Mouse (Mus musculus) gastrocnemius, adult 2 months (tissue): ENCODE data around the gene Gm4869. TPM values are rescaled to one million over a fixed set of nuclear protein-coding genes. Genes with fewer than 3 reads are reported as not detected.

Experiments
- DNase-seq: peaks from one replicate; pipeline ENCODE4 v3.0.0; 2022
- H3K27ac ChIP-seq: fragments of 200-600 bp; 2 replicates; pipeline ENCODE4 v1.8.1; 2022; ENCODE audit warnings: mild to moderate bottlenecking
- H3K4me3 ChIP-seq: fragments of 200-600 bp; 2 replicates; pipeline ENCODE4 v1.8.1; 2022; ENCODE audit warnings: mild to moderate bottlenecking, moderate library complexity
- CTCF ChIP-seq: fragments of 200-600 bp; IDR thresholded peaks from 2 replicates; pipeline ENCODE4 v1.8.1; 2022; ENCODE audit warnings: antibody characterized with exemption, mild to moderate bottlenecking, moderate library complexity
- intact Hi-C: fragments of 180-260 bp; cut with DNase I; formaldehyde crosslinking; loops from one replicate; pipeline ENCODE4 v1.15.1; 2025
- long read RNA-seq, 2 experiments: library from polyadenylated mRNA; stranded (forward); transcript quantifications; one replicate each; pipeline ENCODE4 v2.0.0; 2021
- total RNA-seq, 2 experiments: library from RNA; stranded (reverse); gene quantifications; 2 replicates each; pipeline ENCODE4 v1.2.3; 2021

The Gm4869 gene
- not detected for total RNA-seq
- long read RNA-seq, experiment 1: 0 reads
- long read RNA-seq, experiment 2: 0 reads

- peak; percentile 40 for DNase-seq
- no peak for TF ChIP-seq CTCF
- intact Hi-C loops: no loop called here
- no peak within 1 kb of the TSS for H3K4me3 ChIP-seq
- H3K27ac ChIP-seq: peak within 1 kb of the TSS; percentile 38
Observed at GRCm38 (mm10) chr5:140445345-140445744, at the start of gene Gm4869. Gm4869 (plus strand) TSS chr5:140445645.

GRCm38 (mm10) chr5:140396166-140396940, 49.1 kb upstream of the Gm4869 start:
- intact Hi-C loops: no loop called here
- H3K4me3 ChIP-seq: no peak overlapping the region
- H3K27ac ChIP-seq: no peak overlapping the region
- TF ChIP-seq CTCF: peak; percentile 42
- DNase-seq: peak; percentile 34

GRCm38 (mm10) chr5:140402640-140403270, 42.7 kb upstream of the Gm4869 start:
- no peak for DNase-seq
- intact Hi-C loops: no loop called here
- H3K4me3 ChIP-seq: no peak overlapping the region
- TF ChIP-seq CTCF: no peak
- no peak overlapping the region for H3K27ac ChIP-seq

GRCm38 (mm10) chr5:140405126-140405525, 40.3 kb upstream of the Gm4869 start:
- Histone ChIP-seq H3K27ac (no peak overlapping the region), H3K4me3 (no peak overlapping the region)
- DNase-seq: no peak
- intact Hi-C loops: no loop called here
- no peak for TF ChIP-seq CTCF

GRCm38 (mm10) chr5:140406666-140407065, 38.8 kb upstream of the Gm4869 start:
- no peak for TF ChIP-seq CTCF
- intact Hi-C loops: no loop called here

GRCm38 (mm10) chr5:140408801-140409200, 36.6 kb upstream of the Gm4869 start:
- intact Hi-C loops: no loop called here
- no peak for DNase-seq
- Histone ChIP-seq H3K4me3 (no peak overlapping the region), H3K27ac (no peak overlapping the region)
- TF ChIP-seq CTCF: no peak

More at GRCm38 (mm10) chr5:140406666-140407065, 38.8 kb upstream of the Gm4869 start:
- H3K27ac ChIP-seq: no peak overlapping the region
- H3K4me3 ChIP-seq: no peak overlapping the region
- DNase-seq: no peak

- peak; percentile 71 for DNase-seq
- intact Hi-C loops: loop anchor here (10.0 kb wide), 1 partner anchor 577 kb away; no protein-coding TSS in a partner anchor
- TF ChIP-seq CTCF: peak; percentile 68
Observed at GRCm38 (mm10) chr5:140411339-140411738, 34.1 kb upstream of the Gm4869 start.

GRCm38 (mm10) chr5:140414647-140415046, 30.8 kb upstream of the Gm4869 start:
- Histone ChIP-seq H3K27ac (no peak overlapping the region), H3K4me3 (no peak overlapping the region)
- no peak for DNase-seq
- TF ChIP-seq CTCF: no peak
- intact Hi-C loops: loop anchor here (10.0 kb wide), 1 partner anchor 580 kb away; no protein-coding TSS in a partner anchor

More at GRCm38 (mm10) chr5:140411339-140411738, 34.1 kb upstream of the Gm4869 start:
- Histone ChIP-seq H3K4me3 (no peak overlapping the region), H3K27ac (no peak overlapping the region)

GRCm38 (mm10) chr5:140418106-140418488, 27.3 kb upstream of the Gm4869 start:
- TF ChIP-seq CTCF: no peak
- intact Hi-C loops: loop anchor here (2.0 to 10.0 kb wide), 2 partner anchors 29 to 583 kb away; partner anchors contain the start of gene Snx8
- no peak for DNase-seq
- peak overlapping the region; percentile 96 for H3K4me3 ChIP-seq
- peak overlapping the region; percentile 97 for H3K27ac ChIP-seq

GRCm38 (mm10) chr5:140418489-140419441, 26.7 kb upstream of the Gm4869 start, which contains the start of gene Eif3b:
Eif3b (plus strand) TSS chr5:140419328.
- TF ChIP-seq CTCF: peak; percentile 23; the same call in 1 of the 2 replicates
- DNase-seq: peak; percentile 93
- peak within 1 kb of the TSS; percentile 97 for H3K27ac ChIP-seq
- peak within 1 kb of the TSS; percentile 96 for H3K4me3 ChIP-seq
- intact Hi-C loops: loop anchor here (2.0 to 10.0 kb wide), 2 partner anchors 30 to 584 kb away; partner anchors contain the start of gene Snx8

GRCm38 (mm10) chr5:140419442-140420080, 25.9 kb upstream of the Gm4869 start:
- intact Hi-C loops: loop anchor here (2.0 to 10.0 kb wide), 3 partner anchors 31 to 585 kb away; partner anchors contain the start of genes Chst12 and Snx8
- DNase-seq: no peak
- peak overlapping the region; percentile 96 for H3K4me3 ChIP-seq
- peak overlapping the region; percentile 97 for H3K27ac ChIP-seq
- no peak for TF ChIP-seq CTCF
